Mouse (Mus musculus) lung, postnatal 14 days (tissue): ENCODE results near the gene Crat.

Experiments used
- DNase-seq: peaks from one replicate; pipeline ENCODE4 v3.0.0; 2021

Crat gene

DNA sequence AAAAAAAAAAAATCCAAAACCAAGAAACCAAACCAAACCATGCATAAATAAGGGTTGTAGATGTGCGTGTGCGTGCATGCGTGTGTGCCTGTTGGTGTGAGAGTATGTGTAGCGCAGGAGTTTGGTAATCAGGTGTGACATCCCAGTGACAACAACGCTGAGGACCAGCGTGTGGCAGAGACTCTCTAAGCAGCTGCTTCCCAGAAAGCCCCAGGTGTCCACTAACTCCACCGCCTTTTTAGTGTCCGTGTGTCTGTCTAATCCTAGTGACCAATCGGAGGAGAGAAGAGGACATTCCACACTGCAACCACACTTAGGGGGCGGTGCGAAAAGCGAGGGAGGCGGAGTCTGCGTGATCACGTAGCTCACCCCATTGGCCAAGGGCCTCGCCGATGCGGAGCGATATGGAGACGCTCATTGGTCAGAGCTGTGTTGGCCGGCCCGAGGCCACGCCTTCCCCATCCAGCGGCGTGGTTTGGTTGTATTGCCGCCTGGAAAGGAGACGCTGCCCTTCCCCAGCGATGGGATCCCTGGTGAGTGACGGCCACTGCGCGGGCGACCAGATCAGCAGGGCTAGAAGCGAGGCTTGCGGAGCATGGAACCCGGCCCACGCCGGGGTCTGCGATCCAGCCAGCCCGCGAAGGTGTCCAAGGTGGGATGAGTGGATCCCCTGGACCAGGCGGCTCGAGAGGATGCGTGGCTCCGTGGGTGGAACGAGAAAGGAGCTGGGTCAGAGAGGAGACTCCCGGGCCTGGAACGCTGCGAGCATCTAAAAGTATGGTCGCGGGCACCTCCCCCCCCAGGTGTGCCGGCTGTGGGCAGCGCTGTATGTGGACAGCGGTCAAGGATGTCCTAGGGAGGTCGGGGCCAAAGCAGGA lies 51.6 kb downstream of the Crat start, which contains the start of gene Miga2:
Gene Miga2, plus strand, starts transcription at position 461 of the 878 bp plus-strand sequence.
- DNase-seq: peak; percentile 98

DNA sequence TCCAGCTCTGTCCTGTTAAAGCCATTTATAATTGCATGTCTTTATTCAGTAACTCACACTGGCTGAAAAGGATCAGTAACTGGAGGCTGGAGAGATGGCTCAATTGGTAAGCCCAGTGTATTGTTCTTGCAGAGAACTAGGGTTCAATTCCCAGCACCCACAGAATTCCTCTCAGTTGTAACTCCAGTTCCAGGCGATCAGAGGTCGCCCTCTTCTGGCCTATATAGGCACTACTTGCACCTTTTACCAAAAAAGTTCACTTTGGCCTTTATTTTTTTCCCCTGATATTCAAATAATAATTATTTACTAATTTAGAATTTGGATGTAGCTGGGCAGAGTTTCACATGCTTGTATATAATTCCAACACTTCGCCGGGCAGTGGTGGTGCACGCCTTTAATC lies 52.7 kb downstream of the Crat start:
- no peak for DNase-seq

DNA sequence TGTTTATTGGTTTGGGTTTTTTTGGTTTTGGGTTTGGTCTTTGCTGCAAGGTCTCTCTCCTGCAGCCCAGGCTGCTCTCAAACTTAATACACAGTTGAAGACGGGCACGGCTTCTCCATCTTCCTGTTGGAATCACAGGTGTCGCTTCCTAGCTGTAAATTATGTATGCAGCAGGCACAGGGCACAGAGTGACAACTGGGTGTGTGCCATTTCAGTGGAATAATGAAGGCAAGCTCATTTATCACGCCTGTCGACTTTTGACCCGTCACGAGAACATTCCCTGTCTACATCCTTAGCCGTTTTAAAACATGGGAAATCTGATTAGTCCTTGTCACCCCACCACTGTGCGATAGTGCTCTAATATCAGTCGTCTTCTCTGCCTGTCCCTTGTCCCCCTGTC lies 55.0 kb downstream of the Crat start:
- no peak for DNase-seq

DNA sequence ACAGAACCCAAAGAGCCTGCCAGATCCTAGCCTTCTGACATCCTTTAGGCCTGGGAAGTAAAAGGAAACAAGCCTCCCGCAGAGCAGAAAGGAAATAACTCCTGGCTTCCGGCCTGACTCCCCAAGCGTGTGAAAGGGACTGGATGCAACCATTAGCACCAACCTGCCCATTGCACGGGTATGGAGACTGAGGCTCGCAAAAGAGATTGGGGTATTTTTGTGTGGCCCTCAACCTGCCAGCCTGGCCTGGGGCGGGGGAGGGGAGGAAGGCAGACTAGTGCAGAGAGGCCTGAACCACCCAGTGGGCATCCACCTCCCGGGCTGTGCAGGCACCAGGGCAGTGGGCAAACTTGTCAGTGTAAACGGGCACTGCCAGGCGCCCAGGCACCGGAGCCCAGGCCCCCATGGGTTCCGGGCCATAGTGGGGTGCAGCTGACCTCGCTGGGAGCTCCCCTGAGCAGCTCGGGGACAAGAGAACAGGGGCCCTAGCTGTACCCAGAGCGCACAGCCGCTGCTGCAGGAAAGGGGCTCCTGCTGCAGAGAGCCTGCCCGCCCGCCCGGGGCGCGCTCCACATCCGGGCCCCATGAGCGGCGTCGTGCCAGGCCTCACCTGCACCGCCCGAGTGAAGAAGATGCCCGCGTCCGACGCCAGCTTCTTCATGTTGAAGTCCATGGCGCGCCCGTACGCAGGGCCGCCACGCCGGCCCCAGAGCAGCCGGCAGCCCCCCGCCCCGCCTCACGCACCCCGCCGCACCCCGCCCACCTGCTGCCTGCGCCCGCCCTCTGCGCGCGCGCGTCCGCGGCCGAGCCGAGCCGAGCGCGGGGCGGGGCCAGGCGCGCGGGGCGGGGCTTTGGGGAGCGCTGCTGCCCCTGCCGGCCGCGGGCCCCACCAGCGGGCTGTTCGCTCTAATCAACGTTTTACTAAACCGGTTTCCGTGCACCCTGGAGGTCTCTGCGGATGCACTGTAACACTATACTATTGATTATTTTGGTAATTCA lies 56.8 kb downstream of the Crat start, which contains the start of gene Sh3glb2:
Gene Sh3glb2, minus strand, starts transcription at position 805 of the 999 bp plus-strand sequence.
- DNase-seq: peak; percentile 90

DNA sequence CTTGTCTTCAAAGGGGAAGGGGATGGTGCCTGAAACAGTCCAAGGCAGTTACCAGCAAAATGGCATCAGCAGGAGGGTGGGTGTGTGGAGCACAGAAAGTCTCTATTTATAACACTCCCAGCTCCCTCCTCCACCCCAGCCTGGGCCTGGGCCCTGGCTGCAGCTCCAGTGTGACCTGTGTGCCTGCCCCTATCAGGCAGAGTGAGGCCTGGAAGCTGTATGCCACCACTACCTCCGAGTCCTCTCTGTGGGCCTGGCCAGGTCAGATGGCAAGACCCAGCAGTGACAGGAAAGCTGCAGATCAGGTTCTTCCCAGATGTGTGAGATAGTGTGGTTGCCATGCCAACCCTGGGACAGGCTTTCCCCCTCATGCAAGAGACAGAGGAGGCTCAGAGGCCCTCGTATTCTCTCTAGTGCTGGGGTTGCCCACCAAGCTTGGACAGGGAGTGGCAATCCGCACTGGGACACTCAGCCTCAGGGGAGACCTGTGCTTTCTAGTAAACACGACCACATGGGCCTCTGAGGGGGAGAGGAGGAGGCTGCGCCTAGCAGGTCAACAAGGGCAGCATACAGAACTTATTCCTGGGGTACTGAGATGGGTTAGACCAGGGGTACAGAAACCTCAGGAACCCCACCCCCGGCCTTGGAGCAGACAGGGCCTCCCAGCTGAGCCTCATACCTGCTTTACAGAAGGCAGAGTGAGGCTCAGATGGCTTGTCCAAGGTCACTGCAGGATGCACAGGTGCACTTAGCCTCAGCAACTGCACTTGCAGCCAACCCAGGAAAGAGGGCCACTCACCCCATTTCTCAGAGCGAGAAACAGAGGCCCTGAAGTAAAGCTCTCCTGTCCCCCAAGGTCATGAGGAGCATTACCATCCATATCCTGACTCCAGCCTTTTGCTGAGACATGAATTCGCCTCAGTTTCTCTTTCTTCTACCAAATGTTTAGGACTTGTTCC lies 57.8 kb downstream of the Crat start:
- no peak for DNase-seq

DNA sequence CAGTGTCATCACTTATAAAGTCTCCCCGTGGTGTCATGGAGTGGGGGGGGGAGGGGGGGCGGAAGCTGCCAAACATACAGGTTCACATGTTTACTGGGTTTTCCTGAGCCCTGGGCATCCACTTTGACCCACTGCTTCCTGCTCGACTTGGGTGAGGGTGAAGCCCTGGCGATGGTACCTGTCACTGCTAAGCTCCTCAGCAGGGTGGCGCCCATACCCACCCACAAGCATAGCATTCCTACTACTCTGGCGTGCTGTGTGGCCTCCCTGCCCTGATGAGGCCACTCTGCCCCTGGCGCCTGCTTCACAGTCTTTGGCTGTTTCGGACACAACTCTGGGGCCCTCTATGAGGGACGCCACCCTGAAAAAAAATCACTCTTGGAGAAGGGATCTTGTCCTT lies 58.7 kb downstream of the Crat start:
- no peak for DNase-seq

DNA sequence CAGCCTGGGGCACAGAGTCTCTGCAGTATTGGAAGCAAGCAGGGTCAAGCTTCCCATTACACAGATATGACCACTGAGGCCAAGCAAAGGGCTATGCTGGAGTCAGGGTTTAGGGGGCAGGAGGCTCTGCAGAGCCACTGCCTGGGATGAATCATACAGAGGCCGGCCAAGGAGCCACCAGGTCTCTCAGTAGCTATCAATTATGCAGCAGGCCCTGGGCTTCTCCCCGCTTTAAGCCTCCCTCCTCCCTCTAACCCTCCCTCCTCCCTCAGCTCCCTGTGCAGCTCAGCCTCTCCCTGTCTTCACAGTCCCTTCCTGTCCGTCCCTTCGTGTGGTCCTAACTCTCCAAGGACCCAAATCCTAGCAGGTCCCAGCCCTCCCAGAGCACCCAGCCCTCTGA lies 59.3 kb downstream of the Crat start:
- DNase-seq: no peak

DNA sequence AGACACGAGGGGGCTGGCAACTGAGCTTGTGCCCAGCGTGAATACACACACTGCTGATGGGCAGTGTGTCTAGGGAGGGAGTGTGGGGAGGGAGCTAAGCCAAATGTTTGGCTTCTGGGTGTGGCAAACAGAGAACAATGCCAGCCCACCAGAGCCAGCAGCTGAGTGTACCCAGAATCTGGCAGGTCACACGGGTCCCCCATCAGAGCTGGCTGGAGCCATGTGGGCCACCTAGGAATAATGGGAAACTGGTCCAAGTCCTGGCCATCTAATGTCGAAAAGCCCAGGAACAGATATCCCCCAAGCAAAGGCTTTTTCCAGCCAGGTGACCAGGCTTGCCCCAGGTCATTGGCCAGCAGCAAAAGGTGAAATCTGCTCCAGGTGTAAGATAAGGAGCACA lies 59.8 kb downstream of the Crat start:
- no peak for DNase-seq

DNA sequence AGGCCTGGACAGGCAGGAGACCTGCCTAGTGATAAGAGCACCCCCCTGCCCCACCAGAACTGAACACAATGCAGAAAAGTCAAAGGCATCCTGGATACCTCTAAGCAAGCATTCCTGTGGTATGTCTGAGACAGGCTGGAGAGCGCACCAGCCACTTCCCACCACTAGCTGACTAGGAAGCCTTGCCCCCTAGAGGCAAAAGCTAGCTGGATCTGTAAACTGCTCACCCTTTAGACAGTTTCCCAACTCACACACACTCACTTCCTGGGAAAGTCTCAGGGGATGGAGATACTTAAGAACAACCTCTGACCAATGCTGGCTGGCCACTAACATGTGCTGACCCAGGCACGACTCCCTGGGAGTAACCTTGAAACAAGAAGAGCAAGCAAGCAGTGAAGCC lies 64.5 kb downstream of the Crat start:
- DNase-seq: no peak
